Mouse (Mus musculus): ENCODE measurements around the gene Gm14137.

DNA sequence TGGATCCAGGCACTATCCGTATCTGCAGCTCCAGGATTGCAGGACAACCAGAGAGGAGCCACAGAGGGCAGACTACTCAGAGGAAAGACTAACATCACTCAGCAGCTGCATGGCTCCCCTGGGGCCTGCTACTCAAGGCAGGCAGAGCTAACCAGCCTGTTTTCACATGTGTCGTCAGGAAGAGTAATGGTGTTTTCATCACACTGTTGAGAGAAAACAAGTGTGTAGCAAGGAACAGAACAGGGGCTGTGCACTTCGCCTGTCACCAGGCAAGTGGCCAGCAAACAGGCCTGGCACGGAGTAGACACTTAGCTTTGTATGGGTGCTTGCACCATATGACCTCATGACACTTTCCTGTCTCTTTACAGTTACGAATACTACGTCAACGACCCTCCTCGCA is 2.7 kb upstream of the Gm14137 start:
- TF ChIP-seq POLR2A (IDR thresholded peaks at IDR 0.05; ENCODE audit: insufficient read depth, low read depth, low read length) (no peak), CTCF (IDR thresholded peaks at IDR 0.05; ENCODE audit: insufficient read depth, low read depth, low read length) (no peak)

Data from olfactory bulb, adult 2 months (tissue).